Mouse (Mus musculus) adrenal gland, postnatal 4 days (tissue): ENCODE data around the gene Tubb5. TPM values are rescaled to one million over a fixed set of nuclear protein-coding genes. Genes with fewer than 3 reads are reported as not detected.

Experiments
- DNase-seq, 2 experiments: peaks; one replicate each; pipeline ENCODE4 v3.0.0; 2021 to 2022; ENCODE audit warnings: low spot score in 2 of 2, mixed read lengths in 2 of 2
- total RNA-seq, 2 experiments: library from RNA; stranded (reverse); gene quantifications; 2 replicates each; pipeline ENCODE4 v1.2.3; 2021

The Tubb5 gene
- total RNA-seq, 2 experiments from 2014 or later: 553 to 648 TPM

DNA sequence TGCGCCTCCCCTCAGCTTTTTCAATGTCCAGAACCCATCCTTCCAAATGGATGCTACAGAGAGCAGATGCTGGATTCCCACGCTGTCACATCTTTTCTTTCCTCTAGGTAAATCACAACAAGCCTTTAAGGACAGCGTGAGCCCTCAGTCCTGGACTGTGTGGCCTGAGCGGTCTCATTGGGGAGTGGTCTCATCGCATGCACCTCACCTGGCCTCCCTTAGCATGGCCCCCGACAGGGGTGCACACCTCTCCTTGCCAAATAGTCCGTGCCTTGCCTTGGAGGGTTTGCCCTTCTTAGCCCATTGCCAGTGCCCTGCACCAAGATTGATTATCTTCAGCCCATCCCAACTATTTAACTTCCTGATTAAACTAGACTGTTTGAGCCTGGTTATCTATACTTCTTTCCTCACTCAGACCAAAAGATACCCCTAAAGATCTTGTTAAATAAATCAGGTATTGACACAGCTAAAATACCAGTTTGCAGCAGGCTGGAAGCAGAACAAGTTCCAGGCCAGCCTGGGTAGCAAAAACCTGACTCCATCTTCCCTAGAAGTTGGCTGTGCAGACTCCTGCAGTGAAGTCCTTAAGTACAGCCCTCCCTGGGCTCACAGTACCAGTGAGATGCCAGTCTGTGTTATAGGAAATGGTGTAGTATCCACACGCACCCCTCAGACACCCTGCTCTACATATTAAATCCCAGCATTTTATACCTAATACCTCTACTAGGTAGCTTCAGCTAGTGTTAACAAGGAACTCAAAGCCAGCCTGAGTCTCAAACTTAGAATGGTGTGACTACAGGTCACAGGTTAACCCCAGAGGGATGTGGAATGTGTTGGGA is 5.5 kb downstream of the Tubb5 start:
- no peak for DNase-seq

DNA sequence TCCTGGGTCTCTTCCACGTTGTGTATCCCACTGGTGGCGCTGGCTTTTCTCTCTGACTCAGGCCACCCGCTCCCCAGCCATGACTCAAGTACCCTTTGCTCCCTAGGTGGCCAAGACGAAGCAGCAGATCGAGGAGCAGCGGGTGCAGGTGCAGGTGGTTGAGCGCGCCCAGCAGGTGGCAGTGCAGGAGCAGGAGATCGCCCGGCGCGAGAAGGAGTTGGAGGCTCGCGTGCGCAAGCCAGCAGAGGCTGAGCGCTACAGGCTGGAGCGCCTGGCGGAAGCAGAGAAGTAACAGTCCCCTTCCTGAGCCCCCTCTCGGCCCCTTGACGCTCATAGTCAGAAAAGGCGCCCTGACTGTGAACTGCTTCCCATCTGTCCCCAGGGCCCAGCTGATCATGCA is 8.4 kb downstream of the Tubb5 start:
- DNase-seq: peak; percentile 76 to 78

DNA sequence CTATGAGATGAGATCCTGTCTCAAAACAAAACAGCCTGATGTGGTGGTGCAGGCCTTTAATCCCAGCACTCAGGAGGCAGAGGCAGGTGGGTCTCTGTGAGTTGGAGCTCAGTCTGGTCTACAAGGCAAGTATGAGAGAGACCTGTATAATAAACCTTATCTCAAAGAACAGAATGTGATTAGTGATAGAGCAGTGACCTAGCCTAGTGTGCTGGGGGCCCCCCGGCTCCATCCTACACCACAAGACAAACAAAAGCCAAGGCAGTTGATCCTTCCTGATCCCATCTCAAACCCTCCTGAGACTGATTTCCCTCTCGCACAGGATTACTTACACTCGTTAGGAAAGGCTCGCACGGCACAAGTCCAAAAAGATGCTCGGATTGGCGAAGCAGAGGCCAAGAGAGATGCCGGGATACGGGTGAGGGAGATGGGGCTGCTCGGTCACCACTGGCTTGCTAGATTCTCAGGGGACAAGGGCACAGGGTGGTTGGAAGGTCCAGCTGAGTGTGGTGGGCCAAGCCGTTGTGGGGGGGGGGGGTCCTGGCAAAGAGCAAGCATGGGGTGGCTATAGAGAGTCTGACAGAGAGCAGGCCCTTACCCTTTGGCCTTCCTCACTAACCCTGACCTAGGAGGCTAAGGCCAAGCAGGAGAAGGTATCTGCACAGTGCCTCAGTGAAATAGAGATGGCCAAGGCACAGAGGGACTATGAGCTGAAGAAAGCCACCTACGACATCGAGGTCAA is 12.8 kb downstream of the Tubb5 start:
- DNase-seq: no peak

DNA sequence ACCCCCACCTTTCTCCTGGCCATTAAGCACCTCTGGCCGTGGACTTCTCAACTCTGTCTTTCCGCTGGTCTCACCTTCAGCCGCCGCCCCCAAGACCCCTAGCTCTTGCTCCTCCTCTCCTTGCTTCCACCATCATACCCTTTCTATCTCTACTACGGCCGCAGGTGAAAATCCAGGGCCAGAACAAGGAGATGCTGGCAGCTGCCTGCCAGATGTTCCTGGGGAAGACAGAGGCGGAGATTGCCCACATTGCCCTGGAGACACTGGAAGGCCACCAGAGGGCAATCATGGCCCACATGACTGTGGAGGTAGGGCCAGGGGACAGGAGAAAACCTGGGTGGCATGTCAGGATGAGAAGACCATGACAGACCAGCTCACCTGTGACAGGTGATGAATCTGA is 13.7 kb downstream of the Tubb5 start:
- DNase-seq: no peak

DNA sequence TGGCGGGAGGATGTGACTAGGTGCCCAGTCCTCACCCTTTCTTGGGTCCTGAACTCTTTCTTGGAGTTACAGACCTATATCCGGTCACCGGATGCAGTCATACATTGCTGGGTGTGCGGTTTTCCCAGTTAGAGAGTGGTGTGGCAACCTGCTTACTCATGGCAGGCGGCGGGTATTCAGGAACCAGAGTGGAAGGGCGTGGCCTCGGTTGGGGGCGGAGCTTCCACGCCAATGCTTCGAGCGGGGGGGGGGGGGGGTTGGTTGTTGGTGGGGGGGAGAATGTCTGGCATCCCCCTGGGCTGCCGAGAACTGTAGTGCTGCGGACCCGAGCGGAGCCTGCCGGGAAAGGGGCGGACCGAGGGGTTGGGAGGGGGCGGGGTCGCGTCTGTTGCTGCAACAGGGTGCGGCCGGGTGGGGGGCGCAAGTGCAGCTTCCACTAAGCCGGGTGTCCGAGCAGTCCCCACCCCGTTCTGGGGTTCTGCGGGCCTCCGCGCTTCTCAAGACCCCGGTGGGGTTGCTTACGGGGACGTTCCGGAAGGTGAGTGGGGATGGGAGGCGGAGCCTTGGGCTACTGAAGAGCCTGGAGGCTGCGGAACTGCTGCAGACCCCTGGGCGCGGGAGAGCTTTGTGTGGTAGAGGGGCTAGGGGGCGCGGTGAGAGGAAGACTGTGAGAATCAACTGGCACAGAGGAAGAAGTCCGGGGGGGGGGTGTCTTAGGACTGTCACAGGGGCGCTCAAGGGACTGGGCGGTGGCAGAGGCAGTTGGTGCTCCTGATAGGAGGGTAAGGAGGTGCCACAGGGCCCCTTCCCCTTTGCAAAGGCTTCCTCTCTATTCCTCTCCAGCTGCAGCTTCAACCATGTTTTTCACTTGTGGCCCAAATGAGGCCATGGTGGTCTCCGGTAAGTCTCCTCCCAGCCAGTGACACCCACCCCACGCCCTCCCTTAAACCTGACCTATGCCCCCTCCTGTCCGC is 14.9 kb downstream of the Tubb5 start, which contains the start of gene Flot1:
Flot1 (plus strand) TSS at position 267 of the 974 bp plus-strand sequence.
- DNase-seq: peak; percentile 52 to 69

DNA sequence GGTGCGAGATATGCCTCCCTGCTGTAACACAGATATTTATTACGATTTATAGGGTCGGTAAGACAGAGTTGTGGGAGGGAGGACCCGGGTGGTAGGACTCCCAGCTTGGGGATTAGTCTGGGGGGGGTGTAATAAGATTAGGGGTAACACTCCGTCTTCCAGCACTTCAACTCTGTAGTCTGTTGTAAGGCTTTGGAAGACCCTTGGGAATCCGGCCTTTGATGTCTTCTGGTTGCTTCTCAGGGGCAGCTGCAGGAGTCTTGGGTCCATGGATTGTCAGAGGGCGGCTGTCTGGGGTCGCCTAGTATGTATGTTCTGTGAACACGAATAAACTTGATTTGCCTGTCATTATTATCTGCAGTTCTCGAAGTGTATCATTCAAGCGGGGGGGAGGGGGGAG is 15.5 kb downstream of the Tubb5 start:
- no peak for DNase-seq

DNA sequence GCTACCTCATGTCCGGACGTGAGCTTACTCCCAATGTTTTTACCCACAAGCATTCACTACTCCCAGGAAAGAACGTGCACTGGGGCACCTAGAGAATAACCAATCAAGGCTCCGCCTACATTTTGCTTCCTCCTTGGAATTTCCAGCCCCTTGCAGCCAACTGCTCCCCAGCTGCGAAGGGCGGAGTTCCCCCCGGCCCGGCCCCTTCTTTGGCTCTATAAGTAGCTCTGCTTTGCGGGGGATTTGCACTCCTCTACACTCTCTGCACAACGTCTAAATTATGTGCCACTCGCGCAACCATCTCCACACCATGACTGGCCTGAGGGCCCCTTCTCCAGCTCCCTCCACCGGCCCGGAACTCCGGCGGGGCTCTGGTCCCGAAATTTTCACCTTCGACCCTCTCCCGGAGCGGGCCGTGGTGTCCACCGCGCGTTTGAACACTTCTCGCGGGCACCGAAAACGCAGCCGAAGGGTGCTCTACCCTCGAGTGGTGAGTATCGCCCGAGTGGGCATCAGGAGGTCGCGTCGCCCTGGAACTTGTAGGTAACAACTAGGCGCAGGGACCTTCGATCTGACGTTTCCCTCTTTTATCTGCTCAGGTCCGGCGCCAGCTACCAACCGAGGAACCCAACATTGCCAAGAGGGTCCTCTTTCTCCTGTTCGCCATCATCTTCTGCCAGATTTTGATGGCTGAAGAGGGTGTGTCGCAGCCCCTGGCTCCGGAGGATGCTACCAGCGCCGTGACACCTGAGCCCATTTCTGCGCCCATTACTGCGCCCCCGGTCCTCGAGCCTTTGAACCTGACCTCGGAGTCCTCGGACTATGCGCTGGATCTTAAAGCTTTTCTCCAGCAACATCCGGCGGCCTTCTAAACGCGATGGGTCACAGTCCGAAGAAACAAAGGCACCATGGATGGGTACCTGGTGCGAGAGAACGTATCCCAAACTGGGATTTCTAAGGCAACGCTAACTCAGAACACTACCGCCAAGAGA is 16.4 kb downstream of the Tubb5 start, which contains the start of gene Ier3:
Ier3 (plus strand) TSS at position 246 of the 992 bp plus-strand sequence.
- DNase-seq: peak; percentile 50 to 77

DNA sequence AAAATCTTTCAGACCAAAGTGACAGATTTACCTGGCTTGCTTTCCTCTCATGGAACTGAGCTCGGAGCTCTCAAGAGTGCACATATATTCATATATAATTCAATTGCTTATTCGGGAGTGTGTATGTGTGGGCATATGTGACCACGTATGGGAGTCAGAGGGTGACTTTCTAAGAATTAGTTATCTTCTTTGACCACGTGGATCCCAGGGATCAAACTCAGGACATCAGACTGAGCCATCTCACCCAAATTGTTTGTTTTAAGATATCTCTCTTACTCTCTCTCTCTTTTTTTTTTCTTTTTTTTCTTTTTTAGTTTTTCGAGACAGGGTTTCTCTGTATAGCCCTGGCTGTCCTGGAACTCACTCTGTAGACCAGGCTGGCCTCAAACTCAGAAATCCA is 18.0 kb downstream of the Tubb5 start:
- no peak for DNase-seq

DNA sequence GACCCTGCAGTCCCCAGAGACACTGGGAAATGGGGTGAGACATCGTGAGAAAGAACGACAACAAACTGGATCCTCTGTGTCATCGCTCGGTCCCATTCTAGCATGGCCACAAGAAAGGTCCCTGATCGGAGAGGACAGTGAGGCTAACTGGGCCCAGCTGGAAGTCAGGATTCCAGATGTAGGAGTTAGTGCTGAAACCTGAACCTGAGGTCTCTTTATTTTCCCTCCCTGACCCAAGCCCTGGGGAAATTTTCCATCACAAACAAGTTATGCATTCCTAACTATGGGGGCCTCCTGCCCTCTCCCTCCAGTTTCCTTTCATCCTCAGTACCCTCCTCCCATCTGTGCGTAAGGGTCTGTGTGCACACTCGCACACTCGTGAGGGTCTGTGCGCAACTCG is 20.9 kb downstream of the Tubb5 start:
- no peak for DNase-seq

DNA sequence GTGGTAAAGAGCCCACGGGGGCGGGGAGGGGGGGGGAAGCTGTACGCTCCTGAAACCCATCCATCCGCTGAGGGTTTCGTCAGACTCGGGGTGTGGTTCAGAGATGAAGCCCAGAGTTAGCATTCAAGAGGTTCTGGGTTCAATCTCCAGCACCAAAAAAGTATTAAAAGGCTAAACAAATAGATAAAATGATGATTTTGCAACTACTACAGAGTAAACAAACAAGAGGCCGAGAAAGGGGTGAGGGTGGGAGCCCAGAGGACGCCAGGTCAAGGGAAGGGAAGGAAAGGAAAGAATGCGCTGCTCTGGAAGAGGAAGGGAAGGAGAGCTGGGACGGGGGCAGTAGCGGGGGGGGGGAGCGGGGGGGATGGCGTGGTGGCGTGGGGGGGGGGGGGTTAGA is 21.4 kb downstream of the Tubb5 start:
- DNase-seq: no peak

DNA sequence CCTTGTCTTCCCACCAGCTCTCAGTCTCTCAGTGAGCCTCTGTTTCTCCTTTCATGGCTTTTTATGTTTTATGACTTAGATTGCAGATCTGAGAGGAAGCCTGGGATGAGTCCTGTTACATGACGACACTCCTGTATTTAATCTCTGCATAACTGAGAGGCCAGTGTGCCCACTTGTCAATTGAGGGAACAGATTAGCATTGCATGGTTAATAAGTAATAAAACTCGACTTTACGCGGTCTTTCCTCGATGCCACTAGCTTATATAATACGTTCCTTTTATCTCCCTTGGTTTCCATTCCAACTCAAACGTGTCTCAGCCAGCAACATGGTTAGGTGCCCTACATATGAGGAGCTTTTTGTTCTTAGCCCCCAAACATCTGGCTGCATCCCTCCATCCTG is 22.3 kb downstream of the Tubb5 start:
- no peak for DNase-seq

DNA sequence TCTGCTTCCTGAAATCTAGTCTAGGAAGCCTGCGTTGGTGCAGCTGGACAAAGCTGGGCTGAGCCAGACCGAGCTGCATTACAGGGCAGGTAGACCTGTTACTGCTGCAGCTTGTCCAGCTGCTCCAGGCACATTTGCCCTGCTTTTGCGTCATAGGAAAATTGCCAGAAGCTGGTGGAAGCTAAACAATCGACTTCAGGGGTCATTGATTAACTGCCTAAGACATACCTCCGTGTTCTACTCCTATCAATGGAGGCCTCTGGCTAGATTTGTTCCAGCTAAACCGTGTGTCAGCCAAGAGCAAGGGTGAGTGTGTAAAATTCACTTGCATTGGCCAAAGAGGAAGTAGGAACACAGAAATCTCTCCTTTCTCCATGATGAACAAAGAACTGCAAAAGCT is 23.4 kb downstream of the Tubb5 start:
- DNase-seq: no peak

DNA sequence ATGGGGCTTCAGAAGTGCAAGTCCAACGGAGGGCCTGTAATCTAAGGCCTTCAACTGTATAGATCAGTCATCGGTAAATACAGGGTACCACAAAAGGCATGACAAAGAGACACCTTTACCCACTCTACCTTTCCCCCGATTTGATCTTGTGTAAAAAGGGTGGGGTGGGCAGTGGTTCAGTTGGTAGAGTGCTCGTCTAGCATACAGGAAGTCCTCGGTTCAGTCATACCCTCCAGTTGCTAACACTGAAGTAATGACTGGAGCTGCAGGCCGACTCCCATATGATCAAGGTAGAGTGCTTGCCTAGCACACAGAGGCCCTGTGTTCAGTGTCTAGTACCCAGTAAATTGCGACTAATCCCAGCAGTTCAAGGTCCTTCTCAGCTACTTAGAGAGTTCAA is 24.5 kb downstream of the Tubb5 start:
- no peak for DNase-seq

DNA sequence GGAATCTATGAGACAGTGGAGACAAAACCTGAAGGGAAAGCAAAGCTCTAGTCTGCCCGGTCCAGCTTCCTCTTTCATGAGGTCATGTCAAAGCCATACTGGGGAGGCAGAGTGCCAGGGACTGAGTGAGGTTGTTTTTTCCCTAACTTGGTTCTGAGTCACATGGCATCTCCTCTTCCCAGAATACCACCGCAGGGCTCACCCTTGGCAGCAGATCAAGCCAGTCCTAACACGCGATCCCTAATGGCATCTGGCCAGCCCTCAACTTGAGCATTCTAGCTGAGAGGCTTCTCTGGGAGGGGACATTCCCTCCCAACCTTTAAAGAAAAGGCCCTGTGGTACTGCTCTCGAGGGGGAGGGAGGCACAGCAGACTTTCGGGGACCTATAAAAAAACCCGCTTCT is 24.9 kb downstream of the Tubb5 start:
- DNase-seq: peak; percentile 66 to 80

DNA sequence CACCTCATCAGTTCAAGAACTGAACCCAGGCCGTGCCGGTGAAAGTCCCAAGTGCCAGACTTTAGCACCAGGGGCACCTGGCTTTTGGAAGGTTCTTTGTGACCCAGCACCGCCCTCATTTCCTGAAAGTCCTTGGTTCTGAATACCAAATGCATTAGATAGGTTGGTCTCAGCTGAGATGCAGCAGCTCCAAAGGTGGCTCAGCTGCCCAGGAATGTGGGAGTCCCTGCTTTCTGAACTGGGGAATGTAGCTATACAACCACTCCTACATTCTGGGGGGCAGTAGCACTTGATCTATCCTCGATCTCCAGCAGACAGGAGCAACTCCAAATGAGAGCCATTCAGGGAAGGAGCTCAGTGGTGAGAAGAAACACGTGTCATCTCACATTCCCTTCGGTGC is 25.4 kb downstream of the Tubb5 start:
- no peak for DNase-seq

DNA sequence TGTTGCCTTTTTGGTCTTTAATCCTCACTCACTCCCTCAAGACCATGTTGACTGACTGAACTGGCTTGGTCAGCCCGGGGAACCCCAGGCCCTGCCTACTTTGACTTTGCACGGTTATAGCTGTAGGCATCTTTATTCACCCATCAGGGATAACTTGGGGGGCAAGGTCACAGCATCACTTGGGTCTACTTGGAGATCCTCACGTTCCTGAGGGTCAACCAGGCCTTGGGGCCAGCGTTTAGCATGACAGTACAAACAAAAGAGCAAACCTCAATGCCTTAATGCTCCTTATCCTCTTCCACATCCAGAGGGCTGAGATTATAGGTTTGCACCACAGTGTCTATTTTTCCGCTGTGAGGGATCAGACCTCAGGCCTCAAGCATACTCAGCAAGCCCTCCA is 25.8 kb downstream of the Tubb5 start:
- DNase-seq: no peak

DNA sequence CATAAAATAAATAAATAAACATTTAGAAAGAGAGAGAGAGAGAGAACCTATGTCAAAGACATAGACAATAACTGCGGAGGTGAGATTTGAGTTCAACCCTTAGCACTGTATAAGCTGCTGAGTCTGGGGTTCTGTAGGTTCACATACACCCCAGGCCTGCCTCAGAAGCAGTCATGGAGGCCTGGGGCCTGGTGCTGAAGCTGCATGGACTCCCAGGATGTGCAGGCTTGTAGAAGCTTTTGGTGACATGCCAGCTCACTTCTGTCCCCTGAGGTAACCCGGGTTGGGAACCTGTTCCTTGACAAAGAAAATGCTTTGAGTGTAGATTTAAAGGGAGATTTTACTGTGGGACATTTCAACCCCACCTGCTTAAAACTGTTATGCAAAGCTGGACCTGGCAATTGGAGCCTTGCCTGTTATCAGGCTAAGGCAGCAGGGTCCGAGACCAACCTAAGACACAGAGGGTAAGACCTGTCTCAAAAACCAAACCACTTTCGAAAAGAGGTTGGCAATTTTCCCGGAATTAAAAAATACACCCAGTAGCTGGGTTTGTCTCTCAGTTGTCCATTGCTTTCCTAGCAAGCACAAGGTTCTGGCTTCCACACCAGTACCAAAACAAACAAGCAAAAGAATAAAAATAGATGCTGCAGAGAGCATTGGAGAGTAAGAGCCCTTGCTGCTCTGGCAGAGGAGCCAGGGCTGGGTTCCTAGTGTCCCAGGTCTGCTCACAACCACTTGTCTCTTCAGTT is 27.0 kb downstream of the Tubb5 start:
- DNase-seq: no peak

DNA sequence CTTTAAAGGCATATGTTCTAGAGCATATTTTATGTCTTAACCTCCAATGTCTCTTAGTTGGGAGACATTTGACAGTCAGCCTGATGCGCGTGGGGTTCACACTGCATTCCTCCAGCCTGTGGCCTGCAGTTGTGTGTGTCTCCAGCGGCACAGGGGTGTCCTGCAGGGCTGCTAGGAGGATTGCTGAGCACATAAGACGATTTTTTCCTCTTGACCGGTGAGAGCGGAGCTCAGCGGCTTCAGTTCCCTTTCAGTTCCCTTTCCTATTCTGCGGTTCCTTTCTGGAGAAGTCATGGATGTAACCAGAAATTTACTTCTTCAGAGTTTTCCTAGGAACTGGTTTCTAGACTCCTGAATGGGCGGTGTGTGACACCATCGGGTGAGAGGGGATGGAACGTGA is 28.7 kb downstream of the Tubb5 start:
- no peak for DNase-seq

DNA sequence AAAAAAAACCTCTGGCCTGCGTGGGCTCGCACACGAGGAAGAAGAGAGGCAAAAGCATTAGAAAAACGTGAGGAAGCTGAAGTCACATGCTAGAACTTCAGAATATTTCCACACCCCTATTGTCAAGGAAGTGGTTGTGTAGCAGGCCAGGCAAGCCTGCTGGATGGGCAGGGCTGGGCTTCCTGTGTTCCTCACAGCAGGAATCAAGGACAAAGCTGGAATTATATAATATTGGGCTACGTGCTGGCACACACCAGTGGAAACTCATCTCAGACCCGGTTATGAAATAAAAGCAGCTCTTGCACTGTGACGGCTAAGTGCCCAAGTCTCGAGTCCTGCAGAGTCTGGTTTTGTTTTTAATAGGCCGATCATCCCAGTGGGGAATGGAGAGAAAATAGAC is 30.0 kb downstream of the Tubb5 start:
- no peak for DNase-seq
